Mouse (Mus musculus) spleen, postnatal 4 days (tissue): ENCODE measurements at regions not wholly inside any gene's neighbourhood (a gene's known extent, or its start where the extent isn't known, plus 50 kb on each side); places are given as distances from the start of the nearest gene placed in this dataset.
"Not testable (repeated sequence)": the region's sequence is repeated elsewhere in the genome, so short reads cannot be mapped to it uniquely, and the experiment has no call there.

Experiments
- DNase-seq, 2 experiments: peaks; one replicate each; pipeline ENCODE4 v3.0.0; 2022; ENCODE audit warnings: low spot score in 2 of 2

DNA sequence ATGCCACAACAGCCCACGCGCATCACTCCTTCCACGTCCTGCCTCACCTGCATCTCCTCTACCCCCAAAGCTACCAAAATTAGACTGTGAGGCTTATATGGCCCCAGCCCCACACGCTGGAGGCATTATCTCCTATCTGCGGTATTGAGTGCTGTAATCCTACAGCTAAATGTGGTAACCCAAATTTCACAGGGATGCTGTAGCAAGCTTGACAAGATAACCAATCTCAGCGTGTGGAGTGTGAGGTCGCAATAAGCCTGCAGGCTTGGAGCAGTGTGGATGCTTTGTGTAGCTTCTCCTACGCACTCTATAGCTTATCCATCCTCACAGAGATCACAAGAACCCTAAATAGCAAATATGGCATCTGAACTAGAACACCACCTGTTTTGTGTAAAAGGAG is 251.2 kb upstream of the Kcnh8 start:
- no peak for DNase-seq

DNA sequence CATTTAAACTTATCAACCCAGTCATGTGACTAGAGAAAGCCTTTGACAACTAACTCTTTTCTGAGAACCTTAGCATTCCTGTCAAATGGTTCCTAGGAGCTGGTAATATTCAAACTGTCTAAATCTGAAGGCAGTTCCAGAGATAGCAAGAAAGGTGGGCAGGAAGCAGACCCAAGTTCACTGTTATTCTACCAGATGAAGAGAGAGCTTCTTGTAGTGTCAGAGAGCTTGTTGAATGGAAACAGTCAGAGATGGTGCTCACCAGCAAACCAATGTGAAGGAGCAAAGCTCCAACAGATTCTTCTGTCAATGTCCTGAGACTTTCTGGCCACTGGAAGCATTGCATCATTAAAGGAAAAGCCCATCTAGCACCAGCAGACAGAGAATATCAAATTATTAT is 251.8 kb upstream of the Kcnh8 start:
- no peak for DNase-seq

DNA sequence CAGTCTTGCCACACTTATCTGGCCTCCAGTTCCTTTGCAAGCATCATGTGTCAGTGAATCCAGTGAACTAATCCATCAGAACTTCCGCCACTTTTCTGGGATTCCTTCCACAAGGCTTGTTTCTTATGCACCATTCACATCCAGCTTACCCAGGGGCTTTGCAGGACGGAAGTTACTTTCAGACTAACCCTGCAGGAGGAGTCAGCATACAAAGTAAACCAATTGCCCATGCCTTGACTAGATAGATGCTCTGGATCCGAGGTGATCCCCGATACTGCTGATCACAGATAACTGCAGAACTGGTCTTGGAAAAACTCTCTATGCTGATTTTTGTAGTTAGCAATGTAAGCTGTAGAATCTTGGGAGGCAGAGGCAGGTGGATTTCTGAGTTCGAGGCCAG is 252.6 kb upstream of the Kcnh8 start:
- DNase-seq: no peak

DNA sequence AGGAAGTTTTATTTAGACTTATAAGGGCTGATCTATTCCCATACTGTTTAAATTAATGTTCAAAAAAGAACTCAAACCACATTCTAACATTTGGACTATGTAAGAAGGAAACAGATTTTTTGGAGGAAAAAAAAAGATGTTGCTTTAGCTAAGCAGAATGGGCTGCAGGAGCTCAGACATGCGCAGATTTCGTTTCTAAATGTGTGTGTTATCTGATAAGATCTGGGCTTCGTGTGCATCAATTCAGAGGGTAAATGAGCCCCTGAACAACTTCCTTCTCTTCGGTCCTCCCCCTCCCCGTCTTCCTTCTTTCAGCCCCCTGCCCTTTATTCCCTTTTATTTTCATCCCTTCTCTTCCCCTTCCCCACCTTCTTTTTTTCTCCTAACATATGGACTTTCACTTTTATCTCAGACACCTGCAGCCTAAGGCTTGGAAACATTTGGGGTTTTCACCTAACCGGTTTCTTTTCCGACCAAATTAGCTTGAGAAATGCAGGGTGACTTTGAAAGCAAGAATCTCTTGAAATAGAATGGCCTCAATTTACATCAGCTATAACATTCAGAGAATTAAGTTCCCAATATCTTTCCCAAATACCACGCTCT is 253.9 kb upstream of the Kcnh8 start:
- DNase-seq: no peak

DNA sequence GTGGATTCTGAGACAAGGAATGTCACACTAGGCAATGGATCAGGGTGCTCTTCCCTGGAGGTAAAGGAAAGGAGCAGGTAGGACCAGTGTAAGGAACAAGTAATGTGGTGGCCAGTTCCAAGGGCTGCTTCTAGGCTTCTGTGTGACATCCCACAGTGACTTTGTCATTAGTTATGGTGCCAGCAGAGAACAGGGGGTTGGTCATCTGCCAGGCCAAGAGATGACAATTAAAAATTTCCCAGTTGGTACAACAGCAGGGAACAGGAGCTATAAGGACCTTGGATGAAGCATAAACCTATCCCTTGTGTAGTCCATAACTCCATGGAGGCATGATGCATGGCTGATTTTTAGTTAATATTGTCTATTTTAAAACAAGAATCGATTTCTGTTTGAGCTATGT is 281.9 kb upstream of the Kcnh8 start:
- DNase-seq: no peak

DNA sequence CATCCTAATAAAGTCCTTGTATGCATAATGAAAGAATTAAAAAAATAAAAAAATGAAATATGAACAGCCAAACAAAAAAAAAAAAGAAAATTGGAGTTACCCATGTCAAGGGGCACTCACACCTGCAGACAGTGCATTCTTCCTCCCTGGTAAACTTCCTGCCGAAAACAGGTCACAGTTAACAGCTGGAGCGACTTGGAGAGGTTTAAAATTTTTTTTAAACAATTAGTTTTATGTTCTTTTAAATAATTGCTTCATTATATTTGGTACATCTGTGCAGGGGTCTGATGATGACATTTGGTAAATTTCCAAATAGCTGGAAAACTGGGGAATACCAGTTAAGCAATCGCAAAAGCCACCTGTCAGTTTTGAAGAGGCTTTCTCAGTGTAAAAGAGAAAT is 285.5 kb upstream of the Kcnh8 start:
- DNase-seq: no peak

DNA sequence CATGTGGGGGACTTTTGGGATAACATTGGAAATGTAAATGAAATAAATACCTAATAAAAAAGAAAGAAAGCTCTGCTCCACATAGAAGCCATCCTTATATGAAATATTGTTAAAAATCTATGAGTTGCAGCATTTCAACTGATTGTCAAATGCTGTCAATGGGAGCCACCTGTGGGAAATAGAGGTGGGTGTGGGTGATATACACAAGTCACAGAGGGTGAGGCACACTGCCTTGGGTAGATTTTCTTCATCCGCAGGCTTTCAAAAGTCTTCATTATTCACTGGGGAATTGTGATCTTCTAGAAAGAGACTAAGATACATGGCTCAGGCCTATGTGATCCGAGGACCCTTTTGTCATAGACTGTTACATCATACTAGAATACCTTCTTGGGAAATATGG is 286.6 kb upstream of the Kcnh8 start:
- no peak for DNase-seq

DNA sequence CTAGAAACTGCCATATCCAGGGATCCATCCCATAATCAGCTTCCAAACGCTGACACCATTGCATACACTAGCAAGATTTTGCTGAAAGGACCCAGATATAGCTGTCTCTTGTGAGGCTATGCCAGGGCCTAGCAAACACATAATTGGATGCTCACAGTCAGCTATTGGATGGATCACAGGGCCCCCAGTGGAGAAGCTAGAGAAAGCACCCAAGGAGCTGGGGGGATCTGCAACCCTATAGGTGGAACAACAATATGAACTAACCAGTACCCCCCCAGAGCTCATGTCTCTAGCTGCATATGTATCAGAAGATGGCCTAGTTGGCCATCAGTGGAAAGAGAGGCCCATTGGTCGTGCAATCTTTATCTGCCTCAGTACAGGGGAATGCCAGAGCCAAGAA is 287.1 kb upstream of the Kcnh8 start:
- DNase-seq: not testable (repeated sequence)

DNA sequence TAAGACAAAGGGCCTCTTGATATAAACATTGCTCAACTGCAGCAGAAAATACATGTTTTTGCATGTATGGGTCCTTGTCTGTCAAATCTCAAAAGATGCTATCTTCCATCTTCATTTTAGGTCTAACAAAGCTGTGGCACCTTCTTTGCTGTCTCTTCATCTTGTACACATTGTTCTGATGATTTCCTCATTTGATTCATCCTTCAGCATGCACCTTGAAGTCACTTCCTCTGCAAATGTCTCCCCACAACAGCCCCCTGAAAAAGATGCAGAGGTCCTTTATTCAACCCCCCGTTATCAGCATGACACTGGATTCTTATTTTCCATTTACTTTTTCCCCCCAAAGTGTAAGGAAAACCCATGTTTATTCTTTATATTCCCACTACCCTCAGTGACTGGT is 290.5 kb upstream of the Kcnh8 start:
- DNase-seq: no peak

DNA sequence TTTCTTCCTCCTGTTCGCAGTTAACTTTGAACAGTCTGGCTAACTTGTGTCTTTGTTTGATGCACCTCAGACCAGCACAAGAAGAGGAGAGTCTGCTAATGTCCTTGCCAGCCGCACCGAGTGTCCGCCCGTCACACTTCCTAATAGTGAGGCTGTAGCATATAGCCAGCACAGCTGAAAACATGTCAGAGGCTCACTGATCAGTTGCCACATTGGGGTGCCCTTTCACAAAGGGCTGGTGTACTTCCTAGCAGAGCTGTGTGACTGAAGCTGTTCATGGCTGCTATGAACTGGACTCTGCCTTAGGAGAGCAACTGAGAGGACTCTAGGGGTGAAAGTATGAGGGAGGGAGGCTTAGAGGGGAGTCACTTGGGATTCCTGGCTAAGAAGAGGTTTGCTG is 293.7 kb upstream of the Kcnh8 start:
- no peak for DNase-seq

DNA sequence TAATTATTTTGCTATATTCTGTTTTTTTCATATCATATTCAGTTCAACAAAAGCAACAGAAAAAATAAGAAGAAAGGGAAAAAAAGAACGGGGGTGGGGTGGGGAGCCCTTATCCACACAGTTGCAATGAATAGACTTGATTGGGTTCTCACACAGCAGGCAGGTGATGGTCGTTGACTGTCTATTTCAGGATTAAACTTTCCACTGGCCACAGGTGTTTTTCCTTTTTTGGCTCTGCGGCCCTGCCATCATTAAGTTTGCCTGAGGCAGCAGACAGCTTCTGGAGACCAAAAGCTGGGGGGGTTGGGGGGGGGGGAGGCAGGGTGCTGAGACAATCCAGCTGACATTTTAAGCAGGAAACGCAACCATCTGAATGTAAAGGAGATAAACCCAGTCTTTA is 298.4 kb upstream of the Kcnh8 start:
- no peak for DNase-seq

DNA sequence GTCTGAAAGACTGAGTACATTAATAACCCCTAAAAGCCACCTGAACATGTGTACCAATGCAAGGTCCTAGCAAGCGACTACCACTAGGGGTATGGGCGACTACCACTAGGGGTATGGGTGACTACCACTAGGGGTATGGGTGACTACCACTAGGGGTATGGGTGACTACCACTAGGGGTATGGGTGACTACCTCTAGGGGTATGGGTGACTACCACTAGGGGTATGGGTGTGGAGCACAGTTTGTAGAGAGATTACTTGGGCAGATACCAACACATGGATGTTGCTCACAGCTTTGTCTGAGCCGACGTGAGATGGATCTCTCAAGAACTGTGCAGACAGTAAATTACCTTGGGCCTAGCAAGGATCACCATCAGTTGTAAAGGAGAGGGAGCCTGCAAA is 299.2 kb upstream of the Kcnh8 start:
- DNase-seq: no peak

DNA sequence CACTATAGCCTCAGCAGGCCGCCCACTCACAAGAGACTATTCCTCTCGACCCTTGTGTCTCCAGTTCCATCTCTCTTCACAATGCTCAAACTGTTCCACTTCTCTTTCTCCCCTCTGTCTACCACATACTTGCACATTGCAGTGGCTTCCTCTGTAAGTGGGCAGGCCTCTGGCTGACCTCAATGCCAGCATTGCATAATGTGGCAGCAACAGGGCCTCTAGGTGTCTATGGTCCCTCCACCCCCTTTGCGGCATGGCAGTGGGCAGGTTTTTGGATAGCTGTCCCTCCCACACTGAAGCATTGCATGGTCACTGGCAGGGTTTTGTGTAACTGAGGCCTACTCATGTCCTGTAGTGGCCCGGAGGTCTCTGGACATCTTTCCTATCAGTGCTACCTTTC is 302.7 kb upstream of the Kcnh8 start:
- DNase-seq: peak; percentile 14 to 59

DNA sequence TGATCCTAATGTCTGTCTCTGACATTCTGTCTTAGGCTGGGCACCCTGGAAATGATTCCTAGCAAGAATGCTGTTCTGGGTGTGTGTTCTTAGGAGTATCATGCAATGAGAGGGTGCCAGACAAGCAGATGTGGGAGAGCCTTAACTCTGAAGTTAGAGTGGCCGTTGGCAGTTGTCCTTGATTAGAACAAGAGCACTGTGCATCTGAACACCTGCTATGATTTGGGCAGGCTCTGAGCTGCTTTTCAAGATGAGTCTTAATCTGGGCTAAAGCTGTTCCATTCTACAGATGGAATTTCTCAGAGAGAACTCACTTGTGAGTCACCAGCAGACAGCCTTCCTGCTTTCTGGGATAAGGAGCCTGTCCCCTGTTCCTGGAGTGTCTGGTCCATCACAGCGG is 317.1 kb upstream of the Kcnh8 start:
- no peak for DNase-seq

DNA sequence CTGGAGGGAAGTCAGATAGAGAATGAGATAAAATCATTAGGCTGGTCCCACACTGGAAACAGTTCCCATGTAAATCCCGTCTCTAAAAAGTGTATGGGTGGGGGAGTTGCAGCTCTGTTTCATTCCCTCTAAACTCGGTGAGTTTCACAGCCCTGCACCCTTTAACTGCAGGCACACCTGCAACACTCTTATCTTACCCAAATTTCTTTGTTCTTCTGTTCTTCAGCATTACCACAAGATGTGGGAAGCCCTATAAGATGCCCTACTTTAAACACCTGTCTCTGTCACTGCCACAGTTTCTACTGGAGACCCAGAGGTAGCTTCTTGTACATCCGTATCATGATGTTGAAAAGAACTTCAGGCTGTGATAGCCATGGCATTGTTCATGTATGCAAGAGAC is 320.2 kb upstream of the Kcnh8 start:
- DNase-seq: no peak

DNA sequence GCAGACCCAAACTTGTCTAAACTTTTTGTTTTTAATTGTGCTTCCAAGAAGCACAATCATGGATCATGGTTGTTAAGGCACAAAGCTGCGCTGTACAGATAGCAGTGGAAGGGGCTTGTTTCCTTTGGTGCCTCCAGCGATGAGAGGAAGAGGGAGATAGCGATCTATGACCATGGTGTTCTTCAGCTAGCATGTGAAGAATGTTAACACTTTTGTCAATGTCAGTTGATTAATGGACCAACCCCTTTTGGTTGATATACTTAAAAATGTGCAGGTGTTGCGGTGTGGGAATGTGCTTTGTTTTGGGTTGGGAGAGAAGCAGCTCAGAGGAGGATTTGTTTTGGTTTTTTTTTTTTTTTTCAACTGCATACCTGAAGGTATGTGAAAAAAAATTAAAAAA is 324.0 kb upstream of the Kcnh8 start:
- DNase-seq: no peak

DNA sequence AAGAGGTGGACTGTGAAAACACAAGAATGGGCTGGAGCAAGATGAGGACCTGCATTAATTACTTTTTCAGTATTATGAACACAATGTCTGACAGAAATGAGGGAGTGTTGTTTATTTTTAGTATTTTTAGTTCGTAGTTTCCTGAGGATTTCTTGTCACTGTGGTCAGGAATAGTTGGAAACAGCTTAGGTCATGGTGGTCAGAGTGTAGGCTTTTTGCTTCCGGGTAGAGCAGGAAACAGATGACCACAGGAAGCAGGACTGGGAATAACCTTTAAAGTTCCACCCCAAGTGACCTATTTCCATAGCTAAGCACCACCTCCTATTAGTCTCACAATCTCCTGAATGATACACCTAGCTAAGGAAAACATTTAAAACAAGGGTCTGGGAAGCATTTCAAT is 333.7 kb upstream of the Kcnh8 start:
- no peak for DNase-seq

DNA sequence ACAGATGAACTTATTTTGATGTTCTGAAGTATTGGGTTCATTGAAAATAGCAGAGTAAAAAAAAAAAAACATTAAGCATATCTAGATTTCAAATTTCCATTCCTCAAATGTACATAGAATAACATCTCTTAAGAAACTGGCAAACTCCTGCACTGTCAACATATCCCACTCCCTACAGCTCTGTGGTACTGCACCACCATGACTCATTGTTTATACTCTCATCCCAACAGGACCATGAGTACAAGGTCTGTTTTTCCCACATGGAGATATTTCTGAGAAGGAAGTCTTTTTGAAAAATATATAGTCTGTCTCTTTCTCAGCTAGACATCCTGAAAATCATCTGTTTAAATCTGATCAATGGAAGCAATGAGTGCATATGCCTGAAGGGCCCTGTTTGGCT is 351.2 kb upstream of the Kcnh8 start:
- DNase-seq: no peak

DNA sequence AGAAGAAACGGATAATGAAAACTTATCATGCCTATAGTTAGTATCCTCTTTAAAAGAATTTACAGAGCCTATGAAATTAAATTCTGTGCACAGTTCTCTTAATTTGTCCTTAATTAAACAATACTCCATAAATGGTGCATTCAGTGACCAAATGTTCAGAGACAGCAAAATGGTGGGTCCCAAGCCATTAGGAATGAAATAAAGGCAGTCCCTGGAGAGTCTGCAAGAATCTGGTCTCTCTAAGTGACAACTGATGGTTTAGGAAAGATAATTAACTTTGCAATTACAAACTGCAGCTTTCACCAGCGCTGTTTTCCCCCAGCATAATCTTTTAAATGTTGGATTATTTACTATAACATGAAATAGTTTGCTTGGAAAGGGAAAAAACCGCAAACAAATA is 376.9 kb upstream of the Kcnh8 start:
- no peak for DNase-seq

DNA sequence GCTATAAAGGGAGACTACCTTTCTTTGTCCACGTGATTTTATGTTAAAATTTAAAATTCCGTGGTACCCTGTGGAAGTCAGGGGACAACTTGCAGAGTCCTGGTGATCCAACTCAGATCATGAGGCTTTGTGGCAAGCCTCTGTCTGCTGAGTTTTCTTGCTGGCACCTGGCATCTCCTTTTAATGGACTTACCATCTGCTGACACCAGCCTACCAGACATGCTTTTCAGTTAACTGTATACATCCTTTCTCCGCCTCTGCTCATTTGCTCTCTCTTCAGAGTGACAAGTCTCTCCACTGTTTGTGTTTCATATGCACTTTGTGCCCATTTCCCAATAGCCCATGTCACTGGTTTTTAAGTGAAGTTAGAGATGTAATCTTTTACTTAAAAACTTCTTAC is 382.1 kb upstream of the Kcnh8 start:
- no peak for DNase-seq

DNA sequence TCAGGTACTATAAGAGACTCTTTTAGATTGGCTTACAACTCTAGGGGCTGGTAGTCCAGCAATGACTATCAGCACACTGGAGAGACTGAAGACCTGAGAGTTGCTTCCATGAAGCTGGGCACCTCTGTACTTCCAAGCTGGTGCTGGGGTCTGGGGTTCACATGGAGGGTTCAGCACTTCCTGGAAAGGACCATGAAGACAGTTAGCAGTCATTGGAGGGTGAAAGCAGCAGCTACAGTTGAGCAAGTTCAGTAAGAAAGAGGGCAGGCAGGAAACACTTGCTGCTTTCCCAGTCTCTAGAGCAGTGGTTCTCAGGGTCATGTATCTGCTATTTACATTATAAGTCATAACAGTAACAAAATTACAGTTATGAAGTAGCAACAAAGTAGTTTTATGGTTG is 384.3 kb upstream of the Satb1 start:
- no peak for DNase-seq

DNA sequence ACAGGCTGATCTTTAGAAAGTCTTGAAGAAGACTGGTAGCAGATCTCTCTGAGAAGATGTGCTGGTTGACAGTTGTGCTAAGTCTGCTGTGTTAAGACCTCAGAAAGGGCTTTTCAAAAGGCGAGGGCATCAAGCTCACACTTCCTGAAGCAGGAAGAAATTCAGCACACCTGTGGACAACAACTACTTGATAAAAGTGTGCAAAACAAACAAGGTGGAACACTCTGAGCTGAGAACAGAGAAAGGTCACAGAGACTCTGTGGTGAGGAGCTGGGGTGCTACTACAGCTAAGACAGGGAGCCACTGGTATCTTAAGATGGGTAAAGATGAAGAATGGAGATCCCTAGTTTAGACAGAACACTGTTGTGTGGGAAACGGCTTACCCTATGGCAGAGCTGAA is 379.9 kb upstream of the Satb1 start:
- no peak for DNase-seq

DNA sequence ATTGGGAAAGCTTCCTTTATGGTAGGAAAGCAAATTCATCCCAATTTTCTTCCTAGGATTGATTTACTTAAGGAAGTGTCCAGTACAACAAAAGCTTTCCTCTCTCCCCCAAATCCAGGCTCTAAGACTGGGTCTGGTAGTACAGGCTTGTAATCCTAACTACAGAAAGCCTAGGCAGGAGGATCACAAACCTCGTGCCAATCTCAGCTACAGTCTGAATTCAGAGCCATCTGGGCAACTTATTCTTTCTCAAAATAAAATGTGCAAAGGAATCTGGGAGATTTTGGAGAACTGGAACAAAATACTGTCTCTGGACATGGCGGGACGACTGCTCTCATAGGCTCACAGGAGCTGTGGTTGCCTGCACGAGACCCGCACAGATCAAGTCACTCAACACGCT is 377.4 kb upstream of the Satb1 start:
- DNase-seq: no peak

DNA sequence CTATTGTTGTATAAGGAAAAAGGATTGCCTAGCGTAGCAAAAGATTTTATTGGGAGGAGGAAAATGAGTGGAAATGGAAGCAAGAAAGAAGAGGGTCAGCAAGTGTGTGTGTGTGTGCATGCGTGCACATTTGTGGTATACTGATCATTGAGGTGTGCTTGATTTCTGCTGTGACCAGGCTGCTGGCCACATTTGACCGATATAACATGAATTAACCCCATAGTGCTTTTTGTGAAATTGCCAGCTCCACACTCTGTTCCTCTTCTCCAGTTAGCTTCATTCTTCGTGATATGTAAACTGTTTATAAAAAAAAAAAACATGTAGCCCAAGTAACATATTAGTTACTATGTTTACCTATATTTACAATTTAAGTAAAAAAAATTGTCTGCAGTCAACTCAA is 364.6 kb upstream of the Satb1 start:
- DNase-seq: no peak

DNA sequence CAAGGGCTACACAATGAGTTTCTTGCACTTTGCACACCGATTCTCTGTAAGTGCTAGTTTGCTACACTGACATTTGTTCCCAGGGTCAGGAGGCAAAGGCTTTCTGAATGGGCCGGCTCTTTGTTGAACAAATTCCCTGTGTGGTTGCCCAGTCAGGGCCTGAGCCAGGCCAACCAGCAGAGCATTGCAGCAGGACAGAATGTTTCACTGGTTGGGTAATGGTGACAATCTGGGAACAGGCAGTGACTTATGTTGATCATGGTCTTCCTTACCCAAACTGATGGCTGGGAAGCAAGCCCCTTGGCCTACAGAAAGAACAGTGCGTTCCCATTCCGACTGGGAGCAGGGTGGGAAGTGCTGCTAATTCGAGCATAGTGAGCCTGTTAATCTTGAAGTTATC is 363.7 kb upstream of the Satb1 start:
- DNase-seq: no peak
